Mouse (Mus musculus) ES-CJ7 (cell line): ENCODE data around the gene Smg6.

Experiments
- DNase-seq: peaks from one replicate; pipeline ENCODE4 v3.0.0; 2011; ENCODE audit warnings: low read depth, low spot score

The Smg6 gene

GRCm38 (mm10) chr11:75108909-75109308 lies 183.3 kb downstream of the Smg6 start:
- DNase-seq, result no peak

- DNase-seq, result no peak
Observed at GRCm38 (mm10) chr11:75116379-75116778, 190.8 kb downstream of the Smg6 start.

- DNase-seq, result no peak
Observed at GRCm38 (mm10) chr11:75118141-75118540, 192.5 kb downstream of the Smg6 start.

GRCm38 (mm10) chr11:75119298-75119697 lies 193.7 kb downstream of the Smg6 start:
- no peak for DNase-seq

- no peak for DNase-seq
Observed at GRCm38 (mm10) chr11:75119841-75120240, 194.2 kb downstream of the Smg6 start.

GRCm38 (mm10) chr11:75121348-75121747 lies 195.7 kb downstream of the Smg6 start:
- DNase-seq, result no peak

GRCm38 (mm10) chr11:75124406-75124805 lies 198.8 kb downstream of the Smg6 start:
- no peak for DNase-seq

GRCm38 (mm10) chr11:75126384-75126783 lies 200.8 kb downstream of the Smg6 start:
- DNase-seq, result no peak

- no peak for DNase-seq
Observed at GRCm38 (mm10) chr11:75129481-75129880, 203.9 kb downstream of the Smg6 start.

GRCm38 (mm10) chr11:75131300-75131699 lies 205.7 kb downstream of the Smg6 start:
- DNase-seq, result no peak

- no peak for DNase-seq
Observed at GRCm38 (mm10) chr11:75132278-75132677, 206.7 kb downstream of the Smg6 start.

GRCm38 (mm10) chr11:75133391-75133790 lies 207.8 kb downstream of the Smg6 start:
- DNase-seq, result no peak

- DNase-seq, result peak; percentile 20
Observed at GRCm38 (mm10) chr11:75133951-75134350, 208.3 kb downstream of the Smg6 start.

- DNase-seq, result no peak
Observed at GRCm38 (mm10) chr11:75134485-75135068, 209.0 kb downstream of the Smg6 start.

GRCm38 (mm10) chr11:75135358-75135757 lies 209.7 kb downstream of the Smg6 start:
- DNase-seq, result no peak

- DNase-seq, result no peak
Observed at GRCm38 (mm10) chr11:75136666-75137398, 211.2 kb downstream of the Smg6 start.

GRCm38 (mm10) chr11:75139122-75139963 lies 213.7 kb downstream of the Smg6 start:
- no peak for DNase-seq

- no peak for DNase-seq
Observed at GRCm38 (mm10) chr11:75140431-75140830, 214.8 kb downstream of the Smg6 start.

- DNase-seq, result no peak
Observed at GRCm38 (mm10) chr11:75141038-75141437, 215.4 kb downstream of the Smg6 start.

GRCm38 (mm10) chr11:75141913-75142312 lies 216.3 kb downstream of the Smg6 start:
- peak; percentile 27 for DNase-seq

- DNase-seq, result no peak
Observed at GRCm38 (mm10) chr11:75142749-75143148, 217.1 kb downstream of the Smg6 start.

- no peak for DNase-seq
Observed at GRCm38 (mm10) chr11:75145841-75146240, 220.2 kb downstream of the Smg6 start.
